Mouse (Mus musculus) CH12.LX (cell line): Measurements from ENCODE around the gene Eif4e1b. TPM values are rescaled to one million over a fixed set of nuclear protein-coding genes. Genes with fewer than 3 reads are reported as not detected.
A peak's percentile ranks its signal among the peaks of the same experiment; 100 is the strongest.

ENCODE experiments used
- DNase-seq: peaks from one replicate; pipeline ENCODE4 v3.0.0-alpha.2; 2013; ENCODE audit errors: extremely low read depth
- H3K27ac ChIP-seq: 2 replicates; pipeline ENCODE4 v1.5.1; 2012; ENCODE audit warnings: low read depth, mild to moderate bottlenecking, control low read depth, moderate library complexity; ENCODE audit not compliant: insufficient read depth
- H3K27me3 ChIP-seq: replicated peaks from 2 replicates; pipeline ENCODE3; 2012; ENCODE audit warnings: inconsistent platforms
- H3K36me3 ChIP-seq, 2 experiments: replicated peaks in 1 of 2; 2 replicates each; pipeline versions ENCODE3 to v1.6.1; 2012; ENCODE audit warnings: inconsistent platforms in 1 of 2, low read length in 1 of 2, mild to moderate bottlenecking in 1 of 2, mixed read lengths in 1 of 2, moderate library complexity in 1 of 2; ENCODE audit not compliant: control insufficient read depth in 1 of 2, insufficient read depth in 1 of 2
- H3K4me1 ChIP-seq, 2 experiments: 2 replicates each; pipeline ENCODE4 v1.6.1; 2012; ENCODE audit warnings: inconsistent platforms in 1 of 2, moderate library complexity in 1 of 2; ENCODE audit not compliant: insufficient read depth in 2 of 2, control insufficient read depth in 1 of 2
- H3K4me2 ChIP-seq: 2 replicates; pipeline ENCODE4 v1.6.1; 2012; ENCODE audit warnings: low read depth, mild to moderate bottlenecking, control low read depth; ENCODE audit not compliant: poor library complexity, insufficient read depth, severe bottlenecking
- H3K4me3 ChIP-seq, 3 experiments: fragments of 150-350 bp in 1 of 3; sonication (generic) in 1 of 3; replicated peaks in 1 of 3; 2 replicates each; pipeline versions ENCODE3 to v1.5.1; 2011 to 2012; ENCODE audit warnings: low read depth in 2 of 3, low read length in 2 of 3, mild to moderate bottlenecking in 2 of 3, moderate library complexity in 2 of 3, control low read depth in 1 of 3, improper control_type of control experiment in 1 of 3, inconsistent platforms in 1 of 3, mixed read lengths in 1 of 3; ENCODE audit not compliant: poor library complexity in 1 of 3
- H3K79me2 ChIP-seq: replicated peaks from 2 replicates; pipeline ENCODE4 v1.6.1; 2012; ENCODE audit warnings: mild to moderate bottlenecking, moderate library complexity; ENCODE audit not compliant: control insufficient read depth, poor library complexity, insufficient read depth, severe bottlenecking; ENCODE audit errors: extremely low read depth
- H3K9ac ChIP-seq: 2 replicates; pipeline ENCODE4 v1.6.1; 2012; ENCODE audit warnings: low read depth, mild to moderate bottlenecking, control low read depth, moderate library complexity; ENCODE audit not compliant: insufficient read depth
- H3K9me3 ChIP-seq: replicated peaks from 2 replicates; pipeline ENCODE3; 2012; ENCODE audit warnings: low read length, inconsistent platforms, mixed read lengths
- CTCF ChIP-seq, 2 experiments: IDR thresholded peaks in 1 of 2; conservative IDR thresholded peaks in 1 of 2; 2 replicates each; pipeline ENCODE4 v1.5.1; 2011 to 2012; ENCODE audit warnings: low read depth in 2 of 2, low read length in 2 of 2, improper control_type of control experiment in 1 of 2, inconsistent platforms in 1 of 2, mild to moderate bottlenecking in 1 of 2, moderate library complexity in 1 of 2
- GABPA ChIP-seq: IDR thresholded peaks from 2 replicates; pipeline ENCODE4 v1.6.1; 2012; ENCODE audit warnings: low read depth, low read length, improper control_type of control experiment, inconsistent platforms; ENCODE audit not compliant: insufficient replicate concordance
- IRF4 ChIP-seq: IDR thresholded peaks from 2 replicates; pipeline ENCODE4 v1.6.1; 2014; ENCODE audit warnings: low read depth, mild to moderate bottlenecking, inconsistent platforms, low read length, improper control_type of control experiment
- JUND ChIP-seq: conservative IDR thresholded peaks from 2 replicates; pipeline ENCODE4 v1.6.1; 2011; ENCODE audit warnings: low read depth, low read length, improper control_type of control experiment
- MAX ChIP-seq: IDR thresholded peaks from 2 replicates; pipeline ENCODE4 v1.6.1; 2011; ENCODE audit warnings: low read length, improper control_type of control experiment
- MAZ ChIP-seq: IDR thresholded peaks from 2 replicates; pipeline ENCODE4 v1.6.1; 2012; ENCODE audit warnings: low read depth, mild to moderate bottlenecking, inconsistent platforms, low read length, improper control_type of control experiment, moderate library complexity
- MEF2A ChIP-seq: IDR thresholded peaks from 2 replicates; pipeline ENCODE4 v1.6.1; 2014; ENCODE audit warnings: low read depth, mild to moderate bottlenecking, inconsistent platforms, low read length, improper control_type of control experiment, borderline replicate concordance
- NELFE ChIP-seq: IDR thresholded peaks from 2 replicates; pipeline ENCODE4 v1.6.1; 2011; ENCODE audit warnings: low read depth, low read length, improper control_type of control experiment
- NRF1 ChIP-seq: IDR thresholded peaks from 2 replicates; pipeline ENCODE4 v1.6.1; 2014; ENCODE audit warnings: low read depth, mild to moderate bottlenecking, inconsistent platforms, low read length, improper control_type of control experiment, moderate library complexity
- RCOR1 ChIP-seq: conservative IDR thresholded peaks from 2 replicates; pipeline ENCODE4 v1.6.1; 2012; ENCODE audit warnings: low read depth, mild to moderate bottlenecking, inconsistent platforms, low read length, improper control_type of control experiment
- SIN3A ChIP-seq: IDR thresholded peaks from 2 replicates; pipeline ENCODE4 v1.6.1; 2012; ENCODE audit warnings: low read length, improper control_type of control experiment, inconsistent platforms
- SMC3 ChIP-seq: IDR thresholded peaks from 2 replicates; pipeline ENCODE4 v1.6.1; 2011; ENCODE audit warnings: low read depth, low read length, improper control_type of control experiment
- TBP ChIP-seq: conservative IDR thresholded peaks from 2 replicates; pipeline ENCODE4 v1.6.1; 2011; ENCODE audit warnings: low read depth, low read length, improper control_type of control experiment
- TCF12 ChIP-seq: IDR thresholded peaks from 2 replicates; pipeline ENCODE4 v1.6.1; 2014; ENCODE audit warnings: low read depth, mild to moderate bottlenecking, inconsistent platforms, low read length, improper control_type of control experiment
- UBTF ChIP-seq: IDR thresholded peaks from 2 replicates; pipeline ENCODE4 v1.6.1; 2012; ENCODE audit warnings: low read depth, mild to moderate bottlenecking, inconsistent platforms, low read length, improper control_type of control experiment, moderate library complexity
- USF2 ChIP-seq: conservative IDR thresholded peaks from 2 replicates; pipeline ENCODE4 v1.6.1; 2011; ENCODE audit warnings: low read depth, low read length, improper control_type of control experiment
- ZC3H11A ChIP-seq: IDR thresholded peaks from 2 replicates; pipeline ENCODE4 v1.6.1; 2012; ENCODE audit warnings: low read depth, mild to moderate bottlenecking, inconsistent platforms, low read length, improper control_type of control experiment
- dilution Hi-C: fragments of 300-500 bp; cut with MboI; formaldehyde crosslinking; loops from 2 replicates; pipeline ENCODE4 v1.14.3; 2020; ENCODE audit warnings: low sequenced_read_pairs; ENCODE audit not compliant: extremely low pct_unique_long_range_greater_than_20kb, extremely low pct_ligation_motif_present
- in situ Hi-C: fragments of 300-500 bp; cut with MboI; formaldehyde crosslinking; loops from 3 replicates; pipeline ENCODE4 v1.14.3; 2019; ENCODE audit warnings: low sequenced_read_pairs, low pct_ligation_motif_present, low pct_unique_long_range_greater_than_20kb, mixed read lengths
- polyA plus RNA-seq: library from polyadenylated mRNA; unstranded; fragments of >175 nt; gene quantifications from 2 replicates; pipeline ENCODE4 v1.2.1, GENCODE M21; 2012; ENCODE audit warnings: low read depth; ENCODE audit not compliant: insufficient read length
- total RNA-seq, 2 experiments: library from RNA; depleted of rRNA; stranded (reverse); fragments of 300-350 nt in 1 of 2; fragments of >200 nt in 1 of 2; gene quantifications; 2 replicates each; pipeline ENCODE4 v1.2.3; 2012 to 2014

The Eif4e1b gene
- total and polyA plus RNA-seq, 3 experiments: not detected

DNA sequence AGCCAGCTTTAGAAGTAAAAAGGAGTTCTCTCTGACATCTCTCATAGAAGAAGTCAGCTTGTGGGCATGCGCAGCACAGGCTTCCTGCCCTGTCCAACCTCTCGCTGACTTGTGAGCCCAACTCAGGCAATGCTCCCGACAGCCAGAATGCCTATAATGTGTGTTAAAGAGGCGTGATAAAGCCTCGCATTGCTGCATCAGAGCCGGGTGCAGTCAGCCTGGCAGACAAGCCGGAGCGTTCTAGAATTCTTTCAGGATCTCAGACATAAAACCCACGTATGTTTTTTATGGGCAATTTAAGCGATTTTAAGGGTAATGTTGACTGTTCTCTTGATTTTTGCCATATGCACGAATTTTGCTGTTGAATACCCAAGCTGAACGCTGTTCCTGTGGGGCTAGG is 24.3 kb downstream of the Eif4e1b start:
- dilution Hi-C loops (no loop called here), in situ Hi-C loops (loop anchor here (5.0 kb wide), 1 partner anchor 149 kb away; no protein-coding TSS in a partner anchor)
- peaks cover 64% of the 10 kb centered on the region for H3K27me3 ChIP-seq
- no peak overlapping the region for H3K27ac ChIP-seq
- no peaks in the 10 kb centered on the region for H3K79me2 ChIP-seq
- no peak overlapping the region for H3K4me3 ChIP-seq
- H3K9ac ChIP-seq: no peak overlapping the region
- peak; percentile 39; the same call in 1 of the 2 replicates for TF ChIP-seq NRF1
- no peak for TF ChIP-seq UBTF
- no peak overlapping the region for H3K4me2 ChIP-seq
- H3K9me3 ChIP-seq: peaks cover 3% of the 10 kb centered on the region
- no peaks in the 10 kb centered on the region for H3K4me1 ChIP-seq
- no peaks in the 10 kb centered on the region for H3K36me3 ChIP-seq
- no peak for DNase-seq

DNA sequence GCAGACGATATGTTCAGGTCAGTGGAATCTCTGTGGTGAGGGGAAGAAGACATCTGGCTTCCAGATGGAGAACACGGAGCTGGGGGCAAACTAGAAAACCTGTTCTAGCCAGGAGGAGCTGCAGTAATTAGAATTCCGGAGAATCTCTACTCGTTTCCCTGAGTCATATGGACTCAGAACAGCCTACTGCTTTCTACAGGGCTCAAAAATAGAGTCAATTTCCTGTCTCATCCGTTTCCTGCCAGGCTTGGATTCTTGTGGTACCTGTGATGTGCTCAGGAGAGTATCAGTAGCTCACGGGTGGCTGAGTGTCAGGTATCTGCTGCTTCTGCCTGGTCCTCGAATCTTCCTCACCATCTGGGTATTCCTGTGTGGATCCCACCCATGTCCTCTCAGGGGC is 27.7 kb downstream of the Eif4e1b start:
- Histone ChIP-seq H3K27ac (no peak overlapping the region), H3K27me3 (peaks cover 58% of the 10 kb centered on the region), H3K4me2 (no peak overlapping the region), H3K9ac (no peak overlapping the region), H3K36me3 (no peaks in the 10 kb centered on the region), H3K79me2 (no peaks in the 10 kb centered on the region), H3K4me3 (no peak overlapping the region), H3K9me3 (peaks cover 2% of the 10 kb centered on the region), H3K4me1 (no peaks in the 10 kb centered on the region)
- TF ChIP-seq MEF2A (no peak), MAX (no peak), JUND (no peak), CTCF (conservative IDR thresholded peaks at IDR 0.05 in 1 of 2, IDR thresholded peaks at IDR 0.05 in 1 of 2; ENCODE audit: low read depth in 2 of 2, low read length in 2 of 2) (no peak), RCOR1 (no peak), MAZ (no peak), NRF1 (no peak), GABPA (no peak), TBP (no peak), NELFE (no peak), SMC3 (no peak), IRF4 (no peak), ZC3H11A (no peak), SIN3A (no peak), TCF12 (no peak), USF2 (no peak)
- in situ Hi-C loops (no loop called here), dilution Hi-C loops (no loop called here)
- DNase-seq: no peak
